Mouse (Mus musculus) adrenal gland, adult 8-10 months (tissue): ENCODE measurements around the gene Gm42417. TPM values are rescaled to one million over a fixed set of nuclear protein-coding genes. Genes with fewer than 3 reads are reported as not detected.
A peak's percentile ranks its signal among the peaks of the same experiment; 100 is the strongest.

Experiments used
- DNase-seq: peaks from one replicate; pipeline ENCODE4 v3.0.0; 2022
- microRNA-seq, 2 experiments: library from miRNA; unstranded; fragments of <30 nt; microRNA quantifications; one replicate each; pipeline ENCODE4 v1.2.0; 2022
- total RNA-seq, 4 experiments: library from RNA; stranded (reverse); gene quantifications; 2 replicates each; pipeline ENCODE4 v1.2.4; 2022

The Gm42417 gene
- total RNA-seq, 4 experiments from 2014 or later, result not detected

GRCm38 (mm10) chr1:36513718-36514117, 25.5 kb downstream of the Gm42417 start:
- no peak for DNase-seq

GRCm38 (mm10) chr1:36513310-36513709, 25.9 kb downstream of the Gm42417 start:
- no peak for DNase-seq

GRCm38 (mm10) chr1:36512966-36513280, 26.3 kb downstream of the Gm42417 start:
- DNase-seq, result no peak

- DNase-seq, result no peak
Observed at GRCm38 (mm10) chr1:36512089-36512965, 26.9 kb downstream of the Gm42417 start.

- DNase-seq, result peak; percentile 99
Observed at GRCm38 (mm10) chr1:36511289-36512021, 27.8 kb downstream of the Gm42417 start, which contains the start of gene Cnnm3. Gene Cnnm3 (plus strand): TSS chr1:36511867.

GRCm38 (mm10) chr1:36508238-36508637, 31.0 kb downstream of the Gm42417 start:
- DNase-seq, result no peak

GRCm38 (mm10) chr1:36501261-36501660, 38.0 kb downstream of the Gm42417 start:
- no peak for DNase-seq

GRCm38 (mm10) chr1:36497312-36497711, 41.9 kb downstream of the Gm42417 start:
- DNase-seq, result no peak

GRCm38 (mm10) chr1:36496719-36497118, 42.5 kb downstream of the Gm42417 start:
- DNase-seq, result no peak

- no peak for DNase-seq
Observed at GRCm38 (mm10) chr1:36493299-36493698, 45.9 kb downstream of the Gm42417 start.

GRCm38 (mm10) chr1:36492416-36493139, 46.7 kb downstream of the Gm42417 start:
- no peak for DNase-seq

- DNase-seq, result no peak
Observed at GRCm38 (mm10) chr1:36489661-36490060, 49.6 kb downstream of the Gm42417 start.

GRCm38 (mm10) chr1:36487111-36487510, 52.1 kb downstream of the Gm42417 start:
- DNase-seq, result no peak

GRCm38 (mm10) chr1:36485080-36485479, 54.1 kb downstream of the Gm42417 start:
- DNase-seq, result no peak

- DNase-seq, result no peak
Observed at GRCm38 (mm10) chr1:36483825-36484224, 55.4 kb downstream of the Gm42417 start.

Small RNA genes lying within 50 kb of the gene (microRNA-seq; reads per million reads assigned to microRNA genes)
- gene Gm47280, result 0 reads per million in 2 experiments

Other genes with a start within 250 kb of the Gm42417 start
- 1 to 10 TPM; 4.0 to 6.3 (median 4.9) TPM for gene Arid5a, start 231.7 kb downstream of the Gm42417 start, total RNA-seq
- 100 to 1,000 TPM in 3 of 4 experiments, 10 to 100 TPM in 1; 86.5 to 139 (median 135) TPM for gene Kansl3, start 170.2 kb downstream of the Gm42417 start, total RNA-seq
- 1 to 10 TPM in 2 of 4 experiments, not detected in 2; 1.3 to 1.6 TPM for gene Fer1l5, start 167.1 kb downstream of the Gm42417 start, total RNA-seq
- 10 to 100 TPM; 43.0 to 59.8 (median 46.6) TPM for gene Lman2l, start 94.2 kb downstream of the Gm42417 start, total RNA-seq
- 1 to 10 TPM; 4.1 to 6.2 (median 5.1) TPM for gene Cnnm4, start 67.8 kb downstream of the Gm42417 start, total RNA-seq
- 10 to 100 TPM; 41.4 to 45.3 (median 42.6) TPM for gene Cnnm3, start 27.6 kb downstream of the Gm42417 start, total RNA-seq
- gene Ankrd23, start 2.5 kb downstream of the Gm42417 start, total RNA-seq, result 10 to 100 TPM in 2 of 4 experiments, 1 to 10 TPM in 2; 6.8 to 18.1 (median 11.3) TPM
- 10 to 100 TPM; 15.4 to 26.8 (median 18.7) TPM for gene Ankrd39, start 8.0 kb upstream of the Gm42417 start, total RNA-seq
- gene Sema4c, start 18.9 kb upstream of the Gm42417 start, total RNA-seq, result 10 to 100 TPM; 16.6 to 28.0 (median 23.4) TPM
- 1 to 10 TPM in 1 of 4 experiments, under 1 TPM in 2, not detected in 1; 0.52 to 1.4 (median 0.59) TPM for gene Fam178b, start 143.8 kb upstream of the Gm42417 start, total RNA-seq
- gene Cox5b, start 152.0 kb upstream of the Gm42417 start, total RNA-seq, result 100 to 1,000 TPM; 436 to 646 (median 493) TPM
- not detected for gene 4933424G06Rik, start 170.7 kb upstream of the Gm42417 start, total RNA-seq
- 100 to 1,000 TPM; 136 to 162 (median 142) TPM for gene Actr1b, start 175.0 kb upstream of the Gm42417 start, total RNA-seq
- gene Zap70, start 222.4 kb upstream of the Gm42417 start, total RNA-seq, result under 1 TPM; 0.22 to 0.77 (median 0.55) TPM